Mouse (Mus musculus): Measurements from ENCODE around the gene Vmn2r1.

Vmn2r1 gene

GRCm38 (mm10) chr3:64081247-64081646 is at the start of gene Vmn2r1:
Gene Vmn2r1, plus strand, starts transcription at chr3:64081547.
- in situ Hi-C loops (cut with MboI, MseI) = no loop called here

DNA sequence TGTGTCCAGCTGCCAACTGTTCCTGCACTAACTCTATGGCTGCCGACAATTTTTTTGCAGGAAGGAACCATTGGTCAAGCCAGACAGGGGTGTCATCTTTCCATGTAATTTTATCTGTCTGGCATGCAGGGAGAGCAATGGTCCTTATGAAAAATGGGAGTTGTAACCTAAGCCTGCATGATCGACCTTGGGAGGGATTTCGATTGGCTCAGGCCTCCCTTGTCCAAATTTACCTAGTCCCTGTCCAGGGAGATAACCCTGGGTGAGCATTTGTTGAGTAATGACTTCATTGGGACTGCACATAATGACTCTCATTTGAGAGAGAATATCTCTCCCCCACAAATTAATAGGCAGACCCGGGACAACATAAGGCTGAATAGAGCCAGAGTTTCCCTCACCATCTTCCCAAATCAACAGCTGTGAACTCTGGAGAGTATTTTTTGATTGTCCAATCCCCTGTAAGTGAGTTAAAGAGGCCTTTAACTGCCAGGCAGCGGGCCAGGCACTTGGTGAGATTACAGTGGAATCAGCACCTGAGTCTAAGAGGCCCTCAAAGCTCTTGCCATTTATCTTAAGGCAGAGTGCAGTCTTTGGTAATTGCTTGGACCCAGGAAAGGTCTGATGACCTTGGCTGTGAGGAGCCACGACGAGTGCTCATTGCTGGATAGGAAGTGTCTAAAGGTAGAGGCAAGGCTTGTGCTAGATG is 43.1 kb upstream of the Vmn2r1 start:
- in situ Hi-C loops (cut with MboI, MseI) = loop anchor here (25.0 kb wide), 1 partner anchor 749 kb away; no protein-coding TSS in a partner anchor

DNA sequence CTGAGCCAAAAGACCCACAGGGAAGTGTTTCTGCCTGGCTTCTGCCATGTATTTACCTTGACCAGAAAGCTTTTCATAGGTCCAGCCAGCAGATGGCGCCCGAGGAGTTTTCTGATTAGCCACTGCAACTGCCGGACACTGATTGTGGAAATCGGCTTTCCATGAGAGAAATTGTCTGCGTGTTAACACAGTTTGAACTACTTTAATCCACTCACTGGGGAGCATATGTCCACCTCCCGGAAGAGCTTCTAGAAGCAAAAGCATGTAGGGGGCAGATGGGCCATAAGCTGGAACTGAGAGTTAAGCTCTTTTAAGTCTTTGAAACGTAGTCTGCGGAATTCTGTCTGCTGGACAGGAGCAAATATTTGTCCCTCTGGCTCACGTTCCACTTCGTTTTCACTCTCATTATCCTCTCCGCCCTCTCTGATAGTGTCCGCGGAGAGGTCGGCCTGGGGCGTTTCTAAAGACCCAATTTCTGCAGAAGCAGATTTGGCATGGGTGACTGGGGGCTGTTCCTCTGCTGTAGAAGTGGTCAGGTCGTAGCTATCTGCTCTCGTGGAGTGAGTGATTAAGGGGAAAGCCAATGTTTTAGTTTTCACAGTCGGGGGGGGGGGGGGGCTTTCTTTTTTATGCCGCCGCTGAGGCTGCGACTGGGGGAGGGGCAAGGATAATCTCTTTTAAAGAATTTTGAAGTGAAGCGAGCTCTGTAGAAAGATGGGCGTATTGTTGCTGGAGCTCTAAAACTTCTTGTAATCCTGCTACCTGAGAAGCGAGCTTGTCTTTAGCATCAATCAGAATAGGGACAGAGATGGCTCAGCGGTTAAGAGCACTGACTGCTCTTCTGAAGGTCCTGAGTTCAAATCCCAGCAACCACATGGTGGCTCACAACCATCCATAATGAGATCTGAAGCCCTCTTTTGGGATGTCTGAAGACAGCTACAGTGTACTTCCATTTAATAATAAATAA is 41.2 kb upstream of the Vmn2r1 start:
- in situ Hi-C loops (cut with MboI, MseI) = loop anchor here (25.0 kb wide), 1 partner anchor 747 kb away; no protein-coding TSS in a partner anchor

DNA sequence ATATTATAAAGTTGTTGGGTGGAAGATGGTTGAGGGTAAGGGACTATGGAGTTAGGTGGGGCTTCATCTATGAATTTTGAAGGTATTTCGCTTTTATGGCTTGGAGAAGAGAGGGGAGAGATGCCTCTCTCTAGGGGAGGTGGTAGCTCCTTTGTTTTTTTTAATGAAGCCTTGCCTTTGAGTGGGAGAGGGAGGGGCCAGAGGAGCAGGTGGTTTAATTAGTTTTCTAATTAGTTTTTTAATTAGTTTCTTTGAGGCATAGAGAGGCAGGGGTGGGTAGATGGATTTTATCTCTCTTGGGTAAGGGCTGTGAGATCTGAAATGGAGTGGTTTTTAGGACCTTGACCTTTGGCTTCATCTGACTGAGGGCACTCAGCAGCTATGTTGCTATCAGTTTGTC is 31.4 kb downstream of the Vmn2r1 start:
- in situ Hi-C loops (cut with MboI, MseI) = no loop called here

DNA sequence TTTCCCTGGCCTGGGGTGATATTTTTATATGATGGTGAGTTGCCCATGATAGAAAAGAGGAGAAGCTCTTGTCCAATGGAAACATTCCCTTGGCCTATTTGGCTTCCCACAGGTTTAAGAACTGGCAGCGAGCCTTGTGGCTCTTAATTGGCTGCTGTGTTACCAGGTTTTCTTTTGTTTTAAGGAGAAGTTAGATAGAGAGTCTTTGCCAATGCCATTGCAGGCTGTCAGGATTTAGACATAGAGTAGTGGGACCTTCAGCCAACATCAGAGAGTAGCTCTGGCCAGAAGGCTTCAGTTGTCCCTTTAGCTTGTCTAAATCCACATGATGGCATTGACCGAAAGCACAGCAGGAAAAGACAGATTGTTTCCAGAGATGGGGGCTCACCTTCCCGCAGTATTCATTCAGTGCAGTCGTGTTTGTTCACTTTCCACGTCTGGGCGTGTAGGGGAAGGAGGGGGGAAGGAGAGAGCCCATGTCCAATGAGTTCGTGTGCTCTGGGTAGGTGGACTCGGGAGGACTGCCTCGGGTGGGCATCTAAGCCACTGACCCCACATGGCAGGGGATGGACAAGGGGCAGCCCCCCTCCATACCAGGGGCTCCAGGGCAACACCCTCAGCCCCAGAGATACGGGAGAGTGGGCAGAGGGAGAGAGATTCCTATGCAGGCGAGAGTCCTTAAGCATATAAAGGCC is 32.2 kb downstream of the Vmn2r1 start:
- in situ Hi-C loops (cut with MboI, MseI) = no loop called here

DNA sequence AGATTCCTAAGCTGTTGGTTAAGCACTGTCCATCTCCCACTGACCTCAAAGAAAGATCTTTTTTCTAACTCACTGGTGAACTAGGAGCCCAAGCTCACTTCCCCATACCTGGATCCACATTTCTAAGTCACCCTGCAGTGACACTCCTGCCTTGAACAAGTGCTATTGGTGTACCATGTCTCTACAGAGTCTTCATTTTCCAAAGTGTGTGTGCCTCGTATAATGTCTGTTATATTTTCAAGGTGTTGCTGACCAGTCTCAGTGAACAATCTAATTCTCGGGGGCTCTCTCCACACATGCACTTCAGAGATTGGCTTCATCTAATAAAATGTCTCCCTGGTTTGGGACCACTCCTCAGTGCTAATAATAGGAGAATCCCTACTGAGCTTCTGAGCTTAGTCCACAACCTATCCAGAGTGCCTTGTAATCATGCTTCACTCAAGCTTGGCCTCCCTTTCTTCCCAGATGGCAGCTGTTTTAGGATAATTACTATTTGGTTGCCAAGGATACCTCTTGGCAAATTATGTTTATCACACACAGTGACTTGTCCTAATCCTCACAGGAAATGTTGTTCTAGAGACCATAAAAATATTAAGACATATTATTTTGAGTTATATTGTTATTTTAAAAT is 60.6 kb downstream of the Vmn2r1 start, which contains the start of gene Vmn2r2:
Gene Vmn2r2, minus strand, starts transcription at position 51 of the 631 bp plus-strand sequence.
- in situ Hi-C loops (cut with MboI, MseI) = no loop called here

All from T-helper 2 cell (primary cell).